Mouse (Mus musculus) layer of hippocampus, adult 8-10 months (tissue): ENCODE measurements around the gene Lalba. TPM values are rescaled to one million over a fixed set of nuclear protein-coding genes. Genes with fewer than 3 reads are reported as not detected.
"Not testable (repeated sequence)": the region's sequence is repeated elsewhere in the genome, so short reads cannot be mapped to it uniquely, and the experiment has no call there.

Experiments
- DNase-seq, 2 experiments: peaks; one replicate each; pipeline ENCODE4 v3.0.0; 2022; ENCODE audit warnings: low spot score in 2 of 2
- microRNA-seq, 2 experiments: library from miRNA; unstranded; fragments of <30 nt; microRNA quantifications; one replicate each; pipeline ENCODE4 v1.2.0; 2022
- total RNA-seq, 4 experiments: library from RNA; stranded (reverse); gene quantifications; 2 replicates each; pipeline ENCODE4 v1.2.4; 2022

The Lalba gene
- total RNA-seq, 4 experiments from 2014 or later, result not detected

DNA sequence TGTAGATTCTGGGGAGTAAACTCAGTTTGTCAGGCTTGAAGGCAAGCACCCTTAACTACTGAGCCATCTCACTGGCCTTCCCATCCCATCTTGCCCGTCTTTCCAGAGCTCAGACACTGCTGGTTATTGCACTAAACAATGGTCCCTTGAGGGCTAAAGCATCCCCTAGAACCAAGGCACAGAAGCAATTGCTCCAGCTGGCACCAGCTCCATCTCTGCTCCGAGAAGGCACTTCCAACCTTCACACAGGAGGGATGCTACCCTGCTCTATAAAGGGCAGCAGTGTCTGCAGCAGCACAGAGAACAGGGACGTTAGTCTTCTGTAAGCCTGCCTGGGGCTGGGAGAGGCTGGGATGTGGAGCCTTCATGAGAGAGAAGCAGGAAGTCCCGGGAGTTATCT, 9.6 kb upstream of the Lalba start, which contains the start of gene Olfr279:
Gene Olfr279, plus strand, starts transcription at position 301 of the 400 bp plus-strand sequence.
- DNase-seq, result no peak

DNA sequence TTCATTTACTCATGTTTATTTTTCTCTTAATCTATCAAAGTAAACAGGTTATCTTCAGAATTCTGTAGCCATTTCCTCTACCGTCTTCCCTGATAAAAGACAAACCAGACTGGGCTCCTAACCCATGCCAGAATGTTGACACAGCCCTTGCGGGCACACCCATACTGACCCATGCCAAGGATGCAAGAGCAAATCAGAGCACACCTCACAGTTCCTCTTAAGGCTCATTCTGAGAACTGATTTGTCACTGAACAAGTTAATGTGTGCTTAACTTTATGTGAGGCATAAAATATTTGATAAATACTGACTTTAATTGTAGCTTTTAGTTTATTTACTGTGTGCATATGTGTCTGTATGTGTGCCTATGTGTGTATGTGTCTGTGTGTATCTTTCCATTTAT, 8.8 kb upstream of the Lalba start:
- DNase-seq, result no peak

DNA sequence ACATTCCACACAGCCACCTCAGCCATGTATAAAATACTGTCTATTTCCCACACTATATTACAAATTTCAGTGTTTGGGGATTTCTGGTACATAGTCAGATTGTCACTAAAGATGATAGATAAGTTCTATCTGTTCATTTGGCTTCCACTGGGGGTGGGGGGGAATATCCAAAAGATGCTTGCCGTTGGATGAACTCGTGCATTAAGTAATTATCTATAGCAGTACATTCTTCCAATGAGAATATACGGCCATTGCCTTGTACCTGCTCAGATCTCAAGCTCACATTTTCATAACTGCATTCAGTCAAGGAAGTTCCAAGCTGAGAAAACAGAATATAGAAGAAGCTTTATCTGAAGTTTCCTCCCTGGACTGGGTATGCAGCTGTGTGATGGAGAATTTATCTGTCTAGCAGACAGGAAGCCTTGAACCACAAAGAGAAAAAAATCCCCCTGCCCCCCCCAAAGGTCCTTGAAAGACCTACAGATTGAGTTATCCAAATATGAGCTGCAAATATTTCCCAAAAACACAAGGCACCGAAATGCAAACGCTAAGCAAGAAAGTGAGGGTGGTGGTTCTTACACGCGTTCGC, 4.0 kb upstream of the Lalba start:
- no peak for DNase-seq

DNA sequence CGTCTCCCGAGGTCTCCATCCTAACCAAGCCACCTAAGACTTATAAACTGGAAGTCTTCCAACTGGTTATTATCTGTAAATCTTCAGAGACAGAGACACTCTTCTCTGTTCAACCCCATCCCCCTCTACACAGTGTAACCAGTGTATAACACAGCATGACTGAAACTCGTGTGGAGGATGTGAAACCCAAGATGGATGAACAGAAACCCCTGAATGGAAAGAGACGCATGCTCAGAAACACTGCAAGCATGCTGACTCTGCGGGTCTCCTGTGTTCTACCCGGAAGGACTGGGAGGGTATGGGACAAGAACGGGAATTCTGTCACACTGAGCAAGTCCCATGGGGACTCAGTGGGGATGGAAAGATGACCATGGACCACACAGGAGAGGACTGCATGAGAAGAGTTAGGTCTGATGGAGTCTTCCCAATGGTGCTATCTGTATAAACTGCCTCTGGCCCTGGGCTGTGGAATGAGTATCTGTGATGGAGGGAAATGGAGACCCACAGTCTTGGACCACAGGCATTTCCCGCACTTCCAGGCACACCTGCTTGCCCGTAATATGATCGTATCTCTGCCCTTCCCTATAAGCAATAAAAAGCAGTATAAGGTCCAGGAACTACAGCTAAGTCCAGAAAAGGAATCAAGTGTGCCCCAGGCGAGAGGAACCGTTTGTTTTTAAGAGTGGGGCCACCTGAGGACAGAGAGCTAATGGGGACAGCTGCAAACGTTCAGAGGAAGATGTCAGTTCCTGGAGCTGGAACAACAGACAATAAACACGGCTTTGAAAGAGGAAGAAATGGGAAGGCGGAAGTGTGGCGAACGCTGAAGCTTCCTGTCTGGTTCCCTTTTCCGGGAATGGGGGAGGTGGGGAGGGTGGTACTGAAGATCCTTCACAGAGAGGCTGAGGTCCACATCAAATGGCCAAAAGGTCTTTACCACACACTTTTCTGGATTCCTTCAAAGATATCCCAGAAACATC, 1.7 kb upstream of the Lalba start:
- no peak for DNase-seq

DNA sequence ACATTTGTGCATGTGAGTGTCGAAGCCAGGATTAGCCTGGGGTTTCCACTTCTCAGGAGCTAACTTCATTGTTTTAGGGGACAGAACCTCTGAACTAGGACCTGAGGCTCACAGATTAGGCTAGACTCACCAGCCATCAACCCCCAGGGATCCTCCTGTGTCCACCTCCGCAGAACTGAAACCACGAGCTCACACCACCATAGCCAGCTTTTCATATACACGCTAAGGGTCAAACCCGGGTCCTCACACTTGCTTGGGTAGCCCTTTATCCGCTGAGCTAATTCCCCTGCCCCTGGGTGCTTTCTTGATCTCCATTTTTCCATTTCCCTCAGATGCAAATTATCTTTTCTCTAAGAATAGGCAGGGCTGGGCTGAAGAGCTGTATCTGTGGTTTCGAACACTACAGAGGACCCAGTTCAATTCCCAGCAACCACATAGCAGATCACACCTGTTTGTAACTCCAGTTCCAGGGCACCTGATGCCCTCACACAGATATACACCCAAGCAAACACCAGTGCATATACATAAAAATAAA, 2.9 kb downstream of the Lalba start:
- no peak for DNase-seq

DNA sequence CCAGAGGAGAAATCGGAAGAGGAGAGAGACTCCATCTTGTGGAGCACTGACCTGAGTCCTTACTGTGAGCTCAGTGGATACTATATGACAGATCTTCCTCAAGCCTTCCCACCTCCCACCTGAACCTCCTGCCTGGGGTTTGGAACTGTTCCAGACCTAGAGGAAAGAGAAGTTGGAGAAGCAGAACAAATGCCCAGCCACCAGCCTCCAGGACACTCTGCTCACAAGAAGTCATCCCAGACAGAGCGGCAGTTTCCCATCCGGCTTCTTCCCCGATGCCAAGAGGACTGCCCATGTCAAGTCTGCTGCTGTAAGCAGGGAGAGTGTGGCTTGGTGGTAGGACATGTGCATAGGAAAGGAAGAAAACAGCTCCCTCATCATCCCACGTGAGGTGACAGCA, 6.2 kb downstream of the Lalba start:
- no peak for DNase-seq

DNA sequence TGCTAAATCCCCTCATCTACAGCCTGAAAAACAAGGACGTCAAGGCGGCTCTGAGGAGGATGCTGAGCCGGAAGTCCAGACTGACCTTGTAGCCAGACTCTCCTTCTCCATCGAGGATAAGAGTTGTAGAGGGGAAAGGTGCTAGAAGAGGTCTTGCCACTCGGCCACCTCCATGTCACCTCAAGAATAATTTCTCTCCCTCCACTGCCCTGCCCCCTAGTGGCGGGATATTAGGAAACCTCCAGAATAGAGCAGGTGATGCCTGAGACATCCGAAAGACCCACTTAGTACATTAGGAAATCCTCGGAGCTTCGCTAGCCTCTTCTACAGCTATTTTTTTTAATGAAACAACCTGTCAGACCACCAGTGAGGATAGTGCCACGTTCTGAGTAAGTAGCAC, 7.1 kb downstream of the Lalba start:
- DNase-seq, result no peak

DNA sequence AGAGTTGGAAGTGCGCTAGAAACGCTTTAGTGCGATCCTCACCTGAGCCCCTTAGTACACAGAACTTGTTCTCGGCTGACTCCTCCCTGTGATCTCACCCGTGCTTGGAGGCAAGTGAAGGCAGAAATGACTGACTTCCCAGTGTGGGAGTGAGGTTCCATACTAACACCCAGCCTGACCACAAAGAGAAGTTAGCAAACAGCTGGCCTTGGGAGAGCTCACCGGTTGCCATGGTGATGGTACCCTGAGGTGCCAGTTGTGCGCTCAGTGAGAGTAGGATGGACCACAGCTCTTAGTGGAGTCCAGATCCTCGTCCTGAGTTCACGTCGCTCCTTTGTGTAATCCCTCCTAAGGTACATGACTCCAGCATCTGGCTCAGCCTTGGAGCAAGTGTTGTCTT, 7.6 kb downstream of the Lalba start:
- no peak for DNase-seq

DNA sequence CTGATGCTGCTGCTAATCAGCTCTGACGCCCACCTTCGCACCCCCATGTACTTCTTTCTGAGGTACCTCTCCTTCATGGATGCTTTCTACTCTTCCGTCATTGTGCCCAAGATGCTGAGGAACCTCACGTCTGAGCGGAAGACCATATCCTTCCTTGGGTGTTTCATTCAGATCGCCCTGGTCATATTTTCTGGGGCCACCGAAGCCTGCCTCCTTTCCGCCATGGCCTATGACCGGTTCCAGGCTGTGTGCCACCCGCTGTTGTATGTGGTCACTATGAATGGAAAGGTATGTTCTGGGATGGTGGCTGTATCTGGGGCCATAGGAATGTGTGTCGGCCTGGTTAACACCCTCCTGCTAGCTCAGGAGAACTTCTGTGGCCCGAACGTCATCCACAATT, 11.0 kb downstream of the Lalba start:
- DNase-seq, result no peak

DNA sequence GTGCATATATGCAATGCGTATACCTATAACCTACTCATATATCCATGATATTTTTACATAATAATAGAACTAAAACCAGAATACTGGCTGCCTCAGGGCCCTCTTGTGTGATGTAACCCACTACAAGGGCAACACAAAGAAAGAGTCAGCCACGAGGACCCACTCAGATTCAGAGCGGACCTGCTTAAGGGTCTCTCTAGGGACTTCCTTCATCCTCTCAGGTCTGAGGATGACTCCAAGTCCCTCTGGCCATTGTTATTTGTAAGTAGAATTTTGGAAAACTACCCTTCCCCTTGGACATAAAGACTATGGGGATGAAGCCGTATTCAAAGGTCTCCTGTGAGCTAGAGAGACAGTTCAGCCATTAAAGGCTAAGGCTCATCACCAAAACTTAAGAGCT, 12.9 kb downstream of the Lalba start, which contains the start of gene OR5BS1P:
Gene OR5BS1P, plus strand, starts transcription at position 301 of the 400 bp plus-strand sequence.
- no peak for DNase-seq

DNA sequence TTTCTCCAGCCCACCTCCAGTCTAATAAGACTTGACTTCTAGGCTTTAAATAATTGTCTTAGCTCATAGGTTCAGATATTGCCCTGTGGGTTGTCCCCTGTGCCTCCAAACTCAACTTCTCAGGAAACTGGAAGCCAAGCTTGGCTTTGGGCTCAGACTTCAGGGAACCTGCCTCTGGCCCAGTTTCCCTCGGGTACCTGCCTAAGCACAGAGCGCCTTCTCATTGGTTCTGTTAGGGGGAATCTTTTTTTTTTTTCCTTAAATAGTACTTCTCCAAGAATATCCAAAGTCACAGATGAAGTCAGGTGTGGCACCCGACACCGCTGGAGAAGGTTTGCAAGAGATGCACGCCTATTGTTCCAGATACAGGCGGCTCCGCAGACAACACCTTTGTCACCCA, 30.2 kb downstream of the Lalba start, which contains the start of gene Olfr281:
Gene Olfr281, plus strand, starts transcription at position 301 of the 400 bp plus-strand sequence.
- no peak for DNase-seq

DNA sequence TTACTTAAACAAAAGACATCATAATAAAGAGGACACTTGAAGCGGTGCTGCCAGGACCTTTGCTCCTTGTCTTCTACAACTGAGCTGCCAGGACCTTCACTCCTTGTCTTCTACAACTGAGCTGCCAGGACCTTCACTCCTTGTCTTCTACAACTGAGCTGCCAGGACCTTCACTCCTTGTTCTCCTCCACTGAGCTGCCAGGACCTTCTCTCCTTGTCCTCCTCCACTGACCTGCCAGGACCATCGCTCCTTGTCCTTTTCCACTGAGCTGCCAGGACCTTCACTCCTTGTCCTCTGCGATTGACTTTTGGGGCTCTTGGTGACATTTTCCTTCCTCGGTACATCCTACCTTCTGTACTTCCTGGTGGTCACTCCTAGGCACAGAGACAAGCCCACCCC, 34.0 kb downstream of the Lalba start:
- peak in 1 of 2 experiments; percentile 3 for DNase-seq

DNA sequence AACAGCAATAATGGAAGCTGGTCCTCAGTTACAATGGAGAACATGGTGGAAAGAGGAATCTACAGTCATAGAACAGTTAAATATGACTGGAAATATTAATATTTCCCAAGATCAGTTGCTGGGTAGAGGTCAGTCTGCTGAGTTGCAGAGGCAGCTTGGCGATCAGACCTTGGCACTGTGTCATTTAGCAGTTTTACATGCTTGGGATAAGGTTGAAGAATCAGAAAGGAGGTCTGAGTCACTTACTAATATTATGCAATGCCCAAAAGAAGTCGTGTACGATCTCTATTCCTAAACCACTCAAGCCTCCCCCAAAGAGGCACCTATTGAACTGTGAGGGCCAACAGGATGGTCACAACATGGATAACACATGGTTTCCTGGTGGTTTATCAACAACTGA, 38.0 kb downstream of the Lalba start:
- DNase-seq, result no peak

DNA sequence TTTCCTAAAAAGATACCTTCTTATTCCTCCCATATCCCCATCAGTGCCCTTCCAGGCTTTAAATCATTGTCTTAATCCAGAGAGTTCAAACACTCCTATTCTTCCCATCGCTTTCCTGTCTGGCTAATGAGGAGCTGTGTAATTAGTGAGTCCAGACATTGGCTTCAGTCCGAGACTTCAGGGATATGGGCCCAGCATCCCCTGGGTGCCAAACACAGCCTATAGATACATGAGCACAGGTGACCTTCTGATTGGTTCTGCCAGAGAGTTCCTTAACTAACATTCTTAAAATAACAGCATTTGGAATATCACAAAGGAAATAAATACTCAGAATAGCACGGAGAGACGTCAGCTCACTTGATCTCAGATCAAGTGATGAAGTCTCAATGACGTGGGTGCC, 51.6 kb downstream of the Lalba start, which contains the start of gene Olfr282:
Gene Olfr282, plus strand, starts transcription at position 301 of the 400 bp plus-strand sequence.
- DNase-seq, result not testable (repeated sequence)

Small RNA genes lying within 50 kb of the gene (microRNA-seq; reads per million reads assigned to microRNA genes)
- gene Mir1291, result 7.3 to 14.4 reads per million in 2 experiments

Other genes with a start within 250 kb of the Lalba start
- not detected for gene Olfr286, start 248.3 kb downstream of the Lalba start, total RNA-seq
- gene H1fnt, start 225.4 kb downstream of the Lalba start, total RNA-seq, result not detected
- gene Zfp641, start 186.6 kb downstream of the Lalba start, total RNA-seq, result 1 to 10 TPM; 6.5 to 7.7 (median 6.8) TPM
- not detected for gene Olfr285, start 165.4 kb downstream of the Lalba start, total RNA-seq
- gene Olfr284, start 141.7 kb downstream of the Lalba start, total RNA-seq, result not detected
- gene Olfr283, start 101.8 kb downstream of the Lalba start, total RNA-seq, result not detected
- not detected for gene Olfr282, start 51.5 kb downstream of the Lalba start, total RNA-seq
- not detected for gene Olfr281, start 30.1 kb downstream of the Lalba start, total RNA-seq
- not detected for gene OR5BS1P, start 12.8 kb downstream of the Lalba start, total RNA-seq
- not detected for gene Olfr279, start 9.7 kb upstream of the Lalba start, total RNA-seq
- 10 to 100 TPM; 54.1 to 60.0 (median 57.2) TPM for gene Kansl2, start 51.5 kb upstream of the Lalba start, total RNA-seq
- 10 to 100 TPM; 37.3 to 43.8 (median 42.7) TPM for gene Ccnt1, start 88.2 kb upstream of the Lalba start, total RNA-seq
- gene 4930415O20Rik, start 88.3 kb upstream of the Lalba start, total RNA-seq, result not detected
- 10 to 100 TPM; 47.3 to 58.6 (median 52.2) TPM for gene Adcy6, start 127.4 kb upstream of the Lalba start, total RNA-seq
- gene Cacnb3, start 148.1 kb upstream of the Lalba start, total RNA-seq, result 100 to 1,000 TPM; 163 to 193 (median 176) TPM
- gene Ddx23, start 180.2 kb upstream of the Lalba start, total RNA-seq, result 10 to 100 TPM; 76.3 to 89.4 (median 85.9) TPM
- 1 to 10 TPM; 6.3 to 8.7 (median 7.3) TPM for gene Rnd1, start 194.7 kb upstream of the Lalba start, total RNA-seq
- gene Ccdc65, start 225.5 kb upstream of the Lalba start, total RNA-seq, result 10 to 100 TPM in 1 of 4 experiments, 1 to 10 TPM in 3; 7.4 to 10.4 (median 8.4) TPM
- gene Fkbp11, start 245.5 kb upstream of the Lalba start, total RNA-seq, result 1 to 10 TPM; 1.2 to 2.3 (median 1.5) TPM